Mouse (Mus musculus) midbrain, postnatal 0 days (tissue): ENCODE results near the gene Paqr8. TPM values are rescaled to one million over a fixed set of nuclear protein-coding genes. Genes with fewer than 3 reads are reported as not detected.

Source experiments
- ATAC-seq: fragments of 200-750 bp; cut with Nextera tagmentation; 2 replicates; pipeline ENCODE4 v1.8.0; 2017; ENCODE audit warnings: moderate number of reproducible peaks, mild to moderate bottlenecking, moderate TSS enrichment, moderate library complexity; ENCODE audit not compliant: low FRiP score
- DNase-seq: peaks from one replicate; pipeline ENCODE4 v3.0.0-alpha.2; 2015; ENCODE audit warnings: low spot score
- H3K27ac ChIP-seq: fragments of 300-500 bp; sonication (generic); 2 replicates; pipeline ENCODE4 v1.5.1; 2014; ENCODE audit warnings: low read depth, mild to moderate bottlenecking, low read length, mixed read lengths
- H3K27me3 ChIP-seq: fragments of 300-500 bp; sonication (generic); 2 replicates; pipeline ENCODE4 v1.6.1; 2014; ENCODE audit warnings: low read length, control low read depth, mixed read lengths; ENCODE audit not compliant: insufficient read depth
- H3K36me3 ChIP-seq: fragments of 300-500 bp; sonication (generic); 2 replicates; pipeline ENCODE4 v1.6.1; 2014; ENCODE audit warnings: low read length, control low read depth, mixed read lengths; ENCODE audit not compliant: insufficient read depth
- H3K4me1 ChIP-seq: fragments of 300-500 bp; sonication (generic); 2 replicates; pipeline ENCODE4 v1.6.1; 2014; ENCODE audit warnings: mild to moderate bottlenecking, control low read depth, antibody characterized with exemption, low read length, mixed read lengths; ENCODE audit not compliant: insufficient read depth
- H3K4me2 ChIP-seq: fragments of 300-500 bp; sonication (generic); 2 replicates; pipeline ENCODE4 v1.6.1; 2014; ENCODE audit warnings: low read depth, mild to moderate bottlenecking, low read length, mixed read lengths; ENCODE audit not compliant: poor library complexity, severe bottlenecking
- H3K4me3 ChIP-seq: fragments of 300-500 bp; sonication (generic); 2 replicates; pipeline ENCODE4 v1.5.1; 2014; ENCODE audit warnings: low read depth, mild to moderate bottlenecking, low read length, moderate library complexity
- H3K9ac ChIP-seq: fragments of 300-500 bp; sonication (generic); replicated peaks from 2 replicates; pipeline ENCODE4 v1.6.1; 2014; ENCODE audit warnings: mild to moderate bottlenecking, low read length, moderate library complexity, mixed read lengths; ENCODE audit not compliant: poor library complexity, severe bottlenecking
- H3K9me3 ChIP-seq: fragments of 300-500 bp; sonication (generic); 2 replicates; pipeline ENCODE4 v1.6.1; 2016; ENCODE audit warnings: low read length, control low read depth
- CTCF ChIP-seq: IDR thresholded peaks from 2 replicates; pipeline ENCODE4 v1.5.1; 2016; ENCODE audit warnings: antibody characterized with exemption, mild to moderate bottlenecking
- WGBS: fragments of 180-500 bp; shearing (Covaris S2); extraction: QIAGEN DNeasy Blood & Tissue Kit; methylation state at CpG from one replicate; pipeline ENCODE4 v1.1.7; 2014; 5-methylcytosine and 5-hydroxymethylcytosine counted together
- polyA plus RNA-seq: library from polyadenylated mRNA; unstranded; fragments of >200 nt; fragmentation: Nextera tagmentation; extraction: Ambion mirVana; gene quantifications from 2 replicates; pipeline ENCODE4 v1.2.1, GENCODE M21; 2015
- total RNA-seq: library from RNA; depleted of rRNA; stranded (reverse); fragments of >200 nt; gene quantifications from 2 replicates; pipeline ENCODE4 v1.2.3, GENCODE M21; 2014

Gene Paqr8
- total and polyA plus RNA-seq, 2 experiments from 2014 or later, result 32.5 to 144 TPM

DNA sequence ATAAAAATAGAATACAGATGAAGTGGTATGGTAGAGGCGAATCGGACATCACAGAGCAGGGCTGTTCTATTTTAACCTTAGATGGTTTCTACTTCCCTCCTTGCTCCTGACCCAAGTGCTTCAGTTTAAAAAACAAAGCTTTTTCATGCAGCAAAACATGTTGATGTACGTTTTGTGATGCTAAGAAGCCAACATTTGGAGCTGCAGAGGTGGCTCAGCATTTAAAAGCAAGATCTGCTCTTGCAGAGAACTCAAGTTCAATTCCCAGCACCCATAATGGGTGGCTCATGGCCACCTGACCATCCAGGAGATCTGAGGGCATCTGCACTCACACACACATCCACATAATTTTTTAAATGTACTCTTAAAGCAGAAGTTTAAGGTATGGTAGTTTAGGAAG is 64.5 kb downstream of the Paqr8 start:
- Histone ChIP-seq H3K4me1 (no peaks in the 10 kb centered on the region), H3K9ac (no peak overlapping the region), H3K36me3 (no peaks in the 10 kb centered on the region), H3K4me2 (no peak overlapping the region), H3K4me3 (no peak overlapping the region), H3K27me3 (no peaks in the 10 kb centered on the region), H3K27ac (no peak overlapping the region), H3K9me3 (no peaks in the 10 kb centered on the region)
- 83% methylated on average over 3 of the region's 3 CpGs for WGBS
- ATAC-seq (no peak), DNase-seq (no peak)
- no peak for TF ChIP-seq CTCF

DNA sequence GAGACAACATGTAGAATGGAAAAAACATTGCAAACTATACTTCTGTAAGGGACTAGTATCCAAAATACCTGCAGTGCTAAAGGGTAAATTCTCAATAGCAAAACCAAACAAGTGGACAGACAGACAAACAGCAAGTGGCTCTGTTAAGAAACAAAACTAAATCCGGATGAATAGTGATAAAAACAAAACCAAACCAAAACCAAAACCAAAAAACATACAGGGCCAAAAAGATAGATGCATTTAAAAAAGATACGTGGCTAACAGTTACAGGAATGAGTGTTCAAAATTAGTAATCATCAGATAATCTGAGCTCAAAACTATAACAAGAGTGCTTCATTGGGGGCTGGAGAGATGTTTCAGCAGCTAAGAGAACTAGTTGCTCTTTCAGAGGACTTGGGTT is 79.2 kb downstream of the Paqr8 start:
- WGBS, result 95% methylated on average over 2 of the region's 2 CpGs
- no peaks in the 10 kb centered on the region for H3K36me3 ChIP-seq
- no peak for TF ChIP-seq CTCF
- no peaks in the 10 kb centered on the region for H3K4me1 ChIP-seq
- H3K9ac ChIP-seq, result no peak overlapping the region
- H3K27ac ChIP-seq, result no peak overlapping the region
- no peaks in the 10 kb centered on the region for H3K9me3 ChIP-seq
- DNase-seq (no peak), ATAC-seq (no peak)
- H3K27me3 ChIP-seq, result no peaks in the 10 kb centered on the region
- H3K4me3 ChIP-seq, result no peak overlapping the region
- H3K4me2 ChIP-seq, result no peak overlapping the region

GRCm38 (mm10) chr1:20973389-20973788 is 83.0 kb downstream of the Paqr8 start:
- no peaks in the 10 kb centered on the region for H3K4me1 ChIP-seq
- H3K4me2 ChIP-seq, result no peak overlapping the region
- H3K27me3 ChIP-seq, result no peaks in the 10 kb centered on the region
- WGBS, result 95% methylated on average over 6 of the region's 6 CpGs
- H3K4me3 ChIP-seq, result no peak overlapping the region
- no peak for DNase-seq
- H3K36me3 ChIP-seq, result no peaks in the 10 kb centered on the region
- no peak for TF ChIP-seq CTCF
- ATAC-seq, result no peak
- H3K27ac ChIP-seq, result no peak overlapping the region
- H3K9ac ChIP-seq, result no peak overlapping the region
- H3K9me3 ChIP-seq, result no peaks in the 10 kb centered on the region

GRCm38 (mm10) chr1:20974341-20975135 is 84.1 kb downstream of the Paqr8 start:
- no peaks in the 10 kb centered on the region for H3K4me1 ChIP-seq
- 80% methylated on average over 9 of the region's 9 CpGs for WGBS

DNA sequence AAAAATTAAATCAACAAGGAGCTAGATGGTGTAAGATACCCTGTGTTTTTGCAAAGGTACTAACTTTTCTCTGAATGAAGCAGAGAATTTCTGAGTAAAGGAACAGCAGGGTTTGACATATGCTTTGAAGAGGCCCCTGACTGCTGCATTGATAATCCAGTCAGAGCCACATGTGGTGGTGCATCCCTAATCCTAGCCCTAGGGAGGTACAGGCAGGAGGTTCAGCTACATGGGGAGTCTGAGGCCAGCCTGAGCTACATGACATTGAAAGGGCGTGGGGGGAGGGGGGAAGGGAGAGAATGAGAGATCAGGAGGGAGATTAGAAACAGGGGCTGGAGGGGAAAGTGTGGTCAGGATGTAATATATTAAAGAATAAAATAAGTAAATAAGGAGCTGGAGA is 90.1 kb downstream of the Paqr8 start:
- no peak for TF ChIP-seq CTCF
- 43% methylated on average over 1 of the region's 1 CpGs for WGBS
- H3K36me3 ChIP-seq, result no peaks in the 10 kb centered on the region
- no peak overlapping the region for H3K9ac ChIP-seq
- no peak overlapping the region for H3K4me3 ChIP-seq
- H3K27ac ChIP-seq, result no peak overlapping the region
- H3K9me3 ChIP-seq, result no peaks in the 10 kb centered on the region
- H3K4me1 ChIP-seq, result no peaks in the 10 kb centered on the region
- no peak overlapping the region for H3K4me2 ChIP-seq
- no peaks in the 10 kb centered on the region for H3K27me3 ChIP-seq
- no peak for DNase-seq
- ATAC-seq, result no peak

More at GRCm38 (mm10) chr1:20974341-20975135, 84.1 kb downstream of the Paqr8 start:
- H3K9me3 ChIP-seq, result no peaks in the 10 kb centered on the region
- no peak overlapping the region for H3K4me3 ChIP-seq
- DNase-seq, result no peak
- no peaks in the 10 kb centered on the region for H3K27me3 ChIP-seq
- H3K27ac ChIP-seq, result no peak overlapping the region
- H3K36me3 ChIP-seq, result no peaks in the 10 kb centered on the region
- TF ChIP-seq CTCF, result no peak
- H3K4me2 ChIP-seq, result no peak overlapping the region
- H3K9ac ChIP-seq, result no peak overlapping the region
- ATAC-seq, result no peak

DNA sequence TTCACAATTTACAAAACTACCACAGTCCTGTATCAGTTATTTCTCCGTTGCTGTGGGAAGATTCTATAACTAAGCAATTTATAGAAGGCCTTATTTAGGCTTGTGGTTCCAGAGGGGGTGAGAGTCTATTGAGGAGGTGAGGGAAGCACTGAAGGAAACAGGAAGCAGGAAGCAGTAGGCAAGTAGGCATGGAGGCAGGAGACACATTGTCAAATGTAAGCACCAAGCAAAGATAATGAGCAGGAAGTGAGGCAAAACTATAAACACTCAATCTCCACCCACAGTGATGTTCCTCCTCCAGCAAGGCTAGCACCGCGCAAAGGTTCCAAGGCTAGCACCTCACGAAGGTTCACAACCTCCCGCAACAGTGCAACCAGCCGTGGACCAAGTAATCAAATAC is 91.4 kb downstream of the Paqr8 start:
- WGBS, result 82% methylated on average over 6 of the region's 6 CpGs
- no peak for DNase-seq
- H3K27ac ChIP-seq, result no peak overlapping the region
- H3K27me3 ChIP-seq, result no peaks in the 10 kb centered on the region
- no peak overlapping the region for H3K9ac ChIP-seq
- no peaks in the 10 kb centered on the region for H3K9me3 ChIP-seq
- no peak for TF ChIP-seq CTCF
- H3K36me3 ChIP-seq, result no peaks in the 10 kb centered on the region
- no peaks in the 10 kb centered on the region for H3K4me1 ChIP-seq
- no peak overlapping the region for H3K4me3 ChIP-seq
- H3K4me2 ChIP-seq, result no peak overlapping the region
- no peak for ATAC-seq
